Mouse (Mus musculus) CD8-positive naive resting alpha-beta T cell, adult 57 days (primary cell): Measurements from ENCODE around the gene Mgst3. TPM values are rescaled to one million over a fixed set of nuclear protein-coding genes. Genes with fewer than 3 reads are reported as not detected.

Source experiments
- total RNA-seq: library from RNA; stranded (reverse); gene quantifications from one replicate; pipeline ENCODE4 v1.2.4, GENCODE M21; 2023

Gene Mgst3
- total RNA-seq: 2.4 TPM

DNA sequence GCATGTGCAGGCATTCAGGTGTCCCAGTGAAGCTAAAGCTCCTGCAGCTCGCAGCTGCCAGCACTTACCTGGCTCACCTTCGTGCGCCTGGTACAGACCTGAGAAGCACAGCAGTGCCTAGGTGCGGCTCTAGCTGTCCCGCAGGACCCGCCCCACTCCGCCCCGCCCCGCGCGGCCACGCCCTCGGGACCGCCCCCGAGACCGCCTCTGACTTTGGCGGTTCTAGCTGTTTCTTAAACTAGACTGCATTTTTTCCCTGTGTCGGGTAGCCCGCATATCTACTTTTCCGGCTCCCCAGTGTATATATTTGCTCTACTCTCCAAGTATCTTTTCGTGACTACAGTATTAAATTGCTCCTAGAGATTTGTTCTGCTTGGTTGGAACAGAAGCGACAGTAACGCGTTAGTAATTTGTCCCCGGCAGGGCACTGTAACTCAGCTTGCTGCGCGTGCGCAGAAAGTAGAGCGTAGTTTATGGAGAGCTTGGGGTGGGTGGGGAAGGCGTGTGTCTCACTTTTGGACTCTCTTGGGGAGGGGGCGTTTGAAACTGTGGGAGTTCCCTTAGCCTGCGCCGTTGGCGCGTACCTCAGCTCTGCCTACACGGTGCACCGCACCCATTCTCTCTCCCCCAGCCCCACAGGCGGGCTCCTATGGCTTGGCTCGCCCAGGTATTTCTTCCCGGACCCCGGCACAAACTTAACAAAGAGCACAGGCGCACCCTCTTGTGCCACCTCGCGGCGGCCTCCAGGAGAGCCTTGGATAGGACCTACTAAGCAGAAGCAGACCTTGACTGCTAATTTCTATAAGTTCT, at the start of gene Mgst3:
Mgst3 (minus strand) TSS at position 159 of the 810 bp plus-strand sequence.

DNA sequence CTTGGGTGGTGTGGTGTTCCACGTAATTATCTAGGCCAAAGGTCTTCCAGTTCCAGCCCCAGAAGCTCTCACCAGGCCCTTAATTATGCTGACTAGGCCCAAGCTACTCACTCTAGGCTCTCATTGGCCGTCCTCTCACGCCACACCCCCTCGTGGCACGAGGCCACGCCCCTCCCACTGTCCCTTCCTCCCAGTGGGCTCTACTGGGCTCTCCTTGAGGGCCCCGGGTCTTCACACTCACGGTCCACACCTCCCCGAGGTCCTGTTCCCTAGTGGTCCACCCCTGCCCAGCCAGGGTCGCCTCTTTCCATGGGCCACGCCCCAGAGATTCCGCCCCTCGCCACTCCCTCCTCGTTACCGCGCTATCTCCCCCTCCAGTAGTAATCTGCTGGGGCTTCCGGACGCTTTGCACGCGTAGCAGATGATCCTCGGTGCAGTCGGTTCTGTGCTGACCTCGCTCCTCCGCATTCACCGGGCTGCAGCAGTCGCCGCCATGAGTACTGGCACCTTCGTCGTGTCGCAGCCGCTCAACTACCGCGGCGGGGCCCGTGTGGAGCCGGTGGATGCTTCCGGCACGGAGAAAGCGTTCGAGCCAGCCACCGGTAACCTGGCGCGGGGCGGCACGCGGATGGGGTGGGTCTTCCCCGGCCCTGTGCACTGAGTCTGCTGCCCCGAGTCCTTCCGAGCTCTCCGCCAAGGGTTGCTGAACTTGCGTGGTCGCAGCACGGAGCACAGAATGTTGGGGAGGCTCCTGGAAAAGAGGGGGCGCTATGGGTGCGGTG, 43.6 kb downstream of the Mgst3 start, which contains the start of gene Aldh9a1:
Aldh9a1 (plus strand) TSS at position 177 of the 782 bp plus-strand sequence.

Other genes starting within 250 kb of the Mgst3 start
- gene Uck2, start 108.5 kb downstream of the Mgst3 start, total RNA-seq: 61.9 TPM
- gene Tmco1, start 85.5 kb downstream of the Mgst3 start, total RNA-seq: 33.0 TPM
- gene Aldh9a1, start 43.9 kb downstream of the Mgst3 start, total RNA-seq: 40.2 TPM
- gene Lrrc52, start 72.9 kb upstream of the Mgst3 start, total RNA-seq: not detected
- not detected for gene Rxrg, start 204.5 kb upstream of the Mgst3 start, total RNA-seq